Mouse (Mus musculus) neutrophil, adult 5-6 weeks (primary cell): ENCODE measurements around the gene Inpp5a. TPM values are rescaled to one million over a fixed set of nuclear protein-coding genes. Genes with fewer than 3 reads are reported as not detected.

Source experiments
- ATAC-seq: fragments of 151-379, 151-347 bp; 2 replicates; pipeline ENCODE4 v1.8.0; 2017; ENCODE audit warnings: mild to moderate bottlenecking, moderate TSS enrichment; ENCODE audit not compliant: insufficient number of reproducible peaks, poor library complexity, low FRiP score, severe bottlenecking; ENCODE audit errors: extremely low read depth
- total RNA-seq: library from RNA; stranded (forward); fragments of 200-1000 nt; gene quantifications from 2 replicates; pipeline ENCODE4 v1.2.3, GENCODE M21; 2017

Gene Inpp5a
- total RNA-seq, 1 experiment from 2014 or later, result 38.1 TPM

- no peak for ATAC-seq
Observed at GRCm38 (mm10) chr7:139504064-139504463, 115.2 kb downstream of the Inpp5a start.

- no peak for ATAC-seq
Observed at GRCm38 (mm10) chr7:139506677-139507412, 117.9 kb downstream of the Inpp5a start.

GRCm38 (mm10) chr7:139508938-139509337 is 120.0 kb downstream of the Inpp5a start:
- ATAC-seq, result no peak

DNA sequence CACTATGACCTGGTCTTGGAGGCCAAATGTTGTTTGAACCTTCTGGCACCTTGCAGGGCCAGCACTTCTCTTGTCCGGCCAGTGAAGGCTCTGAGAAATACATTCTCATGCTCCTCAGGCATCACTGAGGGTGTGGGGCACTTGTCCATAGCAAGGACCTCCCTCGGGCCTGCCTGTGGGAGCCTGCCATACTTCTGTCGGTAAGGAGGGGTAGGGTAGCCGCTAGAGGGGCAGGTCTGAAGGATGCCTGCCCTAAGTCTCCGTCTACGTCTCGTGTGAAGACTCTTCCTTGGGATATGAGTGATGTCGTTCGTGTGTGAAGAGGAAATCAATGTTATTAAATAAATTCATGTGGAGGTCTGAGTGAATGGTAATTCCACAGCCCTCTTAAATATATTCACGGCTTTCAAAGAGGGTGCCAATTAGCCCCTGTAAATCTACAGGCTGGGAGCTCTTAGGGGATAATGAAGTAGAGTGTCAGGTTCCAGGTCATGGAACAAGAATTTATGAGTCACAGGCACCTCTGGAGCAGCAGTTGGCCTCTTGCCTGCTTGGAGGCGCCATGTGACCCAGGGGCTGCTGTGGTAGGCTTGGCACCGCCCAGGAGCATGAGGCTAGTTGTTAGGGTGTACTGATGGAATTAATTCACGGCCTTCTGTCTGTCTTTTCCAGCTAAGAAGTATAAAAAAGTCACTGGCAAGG is 127.2 kb downstream of the Inpp5a start:
- ATAC-seq, result no peak

- ATAC-seq, result no peak
Observed at GRCm38 (mm10) chr7:139516661-139517016, 127.7 kb downstream of the Inpp5a start.

DNA sequence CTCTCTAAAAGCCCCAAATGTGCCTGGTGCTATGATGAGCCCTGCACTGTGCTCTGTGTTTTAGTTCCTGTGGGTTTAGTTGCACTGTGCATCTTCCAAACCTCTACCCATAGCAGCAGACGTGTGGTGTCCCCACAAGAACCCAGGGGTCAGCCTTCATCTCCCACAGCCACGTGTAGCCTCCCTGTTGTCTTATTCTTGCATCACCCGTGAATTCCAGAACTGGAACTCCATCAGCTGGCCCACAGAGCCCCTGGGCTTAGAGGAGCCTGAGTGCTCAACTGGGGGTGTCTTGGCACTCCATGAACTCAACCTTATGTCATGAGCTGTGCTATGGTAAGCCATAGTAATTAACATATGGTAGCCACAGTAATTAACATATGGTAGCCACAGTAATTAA is 129.4 kb downstream of the Inpp5a start:
- ATAC-seq, result no peak

- ATAC-seq, result no peak
Observed at GRCm38 (mm10) chr7:139528309-139529076, 139.6 kb downstream of the Inpp5a start.

DNA sequence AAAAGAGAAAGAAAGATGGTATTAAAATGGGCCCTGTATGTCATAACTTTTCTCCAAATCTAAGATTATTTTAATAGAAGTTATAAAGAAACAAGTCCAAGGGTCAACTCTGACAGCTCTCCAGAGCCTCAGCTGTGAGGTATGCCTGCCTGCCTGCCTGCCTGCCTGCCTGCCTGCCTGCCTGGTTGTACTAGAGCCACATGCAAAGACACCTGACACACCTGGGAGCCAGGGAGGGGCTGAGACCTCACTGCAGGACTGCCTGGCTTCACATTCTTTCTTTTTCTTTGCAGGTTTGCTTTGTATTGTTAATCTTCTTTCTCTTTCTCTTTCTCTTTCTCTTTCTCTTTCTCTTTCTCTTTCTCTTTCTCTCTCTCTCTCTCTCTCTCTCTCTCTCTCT is 140.3 kb downstream of the Inpp5a start:
- no peak for ATAC-seq

- ATAC-seq, result no peak
Observed at GRCm38 (mm10) chr7:139530591-139531427, 141.9 kb downstream of the Inpp5a start.

DNA sequence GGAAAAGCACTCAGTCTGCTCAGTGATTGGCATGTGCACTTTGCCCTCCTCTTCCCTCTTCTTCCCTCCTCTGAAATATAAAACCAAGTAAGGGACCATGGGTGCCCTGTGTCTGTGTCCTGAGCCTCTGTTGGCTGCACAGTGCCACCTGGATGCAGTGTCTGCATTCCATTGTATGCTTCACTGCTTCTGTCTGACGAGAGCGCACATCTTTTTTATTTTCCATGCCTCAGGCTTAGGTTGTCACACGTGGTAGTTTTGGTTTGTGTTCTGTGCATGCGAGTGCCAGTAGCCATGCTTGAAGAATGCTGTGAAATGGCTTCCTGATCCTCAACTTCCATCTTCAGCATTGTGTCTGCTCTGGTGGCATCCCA is 142.5 kb downstream of the Inpp5a start:
- ATAC-seq, result no peak

- no peak for ATAC-seq
Observed at GRCm38 (mm10) chr7:139536331-139536730, 147.4 kb downstream of the Inpp5a start.

GRCm38 (mm10) chr7:139536831-139537230 is 147.9 kb downstream of the Inpp5a start:
- ATAC-seq, result no peak

GRCm38 (mm10) chr7:139537831-139538230 is 148.9 kb downstream of the Inpp5a start:
- ATAC-seq, result no peak

DNA sequence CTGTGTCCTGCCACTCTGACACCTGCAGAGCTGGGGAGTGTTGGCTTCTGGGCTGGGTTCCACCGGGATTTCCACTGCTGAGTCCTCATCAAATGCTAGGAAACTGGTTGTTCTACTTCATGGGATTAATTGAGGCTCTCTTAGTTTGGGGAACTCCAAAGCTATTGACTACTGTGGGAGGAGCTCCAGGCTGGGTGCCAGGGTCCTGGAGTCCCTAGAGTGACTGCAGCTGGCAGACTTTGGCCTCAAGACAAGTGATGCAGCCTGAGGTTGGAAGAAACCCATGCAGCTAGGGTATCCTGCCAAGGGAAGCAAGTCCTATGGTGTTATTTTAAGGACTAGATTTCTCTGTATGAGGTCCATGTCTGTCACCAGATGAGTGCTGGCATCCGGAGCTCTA is 149.6 kb downstream of the Inpp5a start:
- ATAC-seq, result no peak

- ATAC-seq, result no peak
Observed at GRCm38 (mm10) chr7:139540601-139541000, 151.7 kb downstream of the Inpp5a start.

GRCm38 (mm10) chr7:139541422-139541821 is 152.5 kb downstream of the Inpp5a start:
- no peak for ATAC-seq

DNA sequence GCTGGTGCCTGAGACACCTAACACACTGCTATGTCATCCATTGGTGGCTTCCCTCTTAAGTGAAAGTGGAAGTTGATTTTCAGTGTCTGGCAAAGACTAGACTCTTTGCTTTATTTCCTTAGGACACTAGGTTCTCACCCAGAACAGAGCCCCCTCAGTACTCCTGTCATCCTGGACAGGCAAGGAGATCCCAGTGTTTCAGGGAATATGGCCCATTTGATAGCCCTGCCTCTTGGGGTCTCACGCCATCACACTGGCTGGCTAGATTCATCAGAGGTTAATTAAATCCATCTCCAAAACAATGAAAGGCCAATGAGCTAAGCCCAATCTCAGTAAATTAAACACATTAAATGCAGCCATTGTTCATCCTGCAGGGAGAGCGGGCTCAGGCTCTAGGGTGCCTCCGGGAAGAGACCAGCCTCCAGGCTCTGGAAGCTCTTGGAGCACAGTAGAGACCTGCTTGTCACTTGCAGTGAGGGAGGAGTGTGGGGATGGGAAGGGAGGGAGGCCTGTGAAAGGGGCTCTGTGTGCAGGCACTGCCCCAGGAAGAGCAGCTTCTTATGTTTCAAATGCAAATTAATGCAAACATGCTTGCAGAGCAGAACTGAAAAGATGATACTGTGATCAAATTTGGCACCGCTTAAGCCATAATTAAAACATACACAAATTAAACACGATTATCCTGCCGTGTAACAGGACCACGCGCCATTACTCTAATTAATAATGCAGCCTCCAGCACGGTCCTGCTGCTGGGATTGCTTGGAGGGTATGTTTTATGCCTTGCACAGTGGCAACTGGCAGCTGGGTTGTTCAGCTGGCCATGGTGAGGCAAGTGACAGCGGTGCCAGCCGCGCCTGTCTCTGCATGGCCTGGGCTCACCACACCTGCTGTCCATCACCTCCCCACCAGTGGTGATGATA is 156.1 kb downstream of the Inpp5a start:
- ATAC-seq, result no peak

GRCm38 (mm10) chr7:139547325-139547724 is 158.4 kb downstream of the Inpp5a start:
- no peak for ATAC-seq
